Mouse (Mus musculus) liver, embryonic 14.5 days (tissue): ENCODE measurements around the gene Ambra1. TPM values are rescaled to one million over a fixed set of nuclear protein-coding genes. Genes with fewer than 3 reads are reported as not detected.

Experiments used
- ATAC-seq: fragments of 200-750 bp; cut with Nextera tagmentation; 2 replicates; pipeline ENCODE4 v1.8.0; 2017; ENCODE audit warnings: moderate number of reproducible peaks, mild to moderate bottlenecking, moderate library complexity; ENCODE audit not compliant: insufficient read depth
- DNase-seq, 3 experiments: peaks; one replicate each; pipeline ENCODE4 v3.0.0-alpha.2; 2012 to 2013; ENCODE audit warnings: low read depth in 3 of 3, low spot score in 3 of 3
- H3K27ac ChIP-seq: fragments of 300-500 bp; sonication (generic); 2 replicates; pipeline ENCODE4 v1.5.1; 2014; ENCODE audit warnings: moderate library complexity, mild to moderate bottlenecking, control low read depth, inconsistent platforms
- H3K27me3 ChIP-seq: fragments of 300-500 bp; sonication (generic); 2 replicates; pipeline ENCODE4 v1.6.1; 2014; ENCODE audit warnings: mild to moderate bottlenecking, low read length, moderate library complexity; ENCODE audit not compliant: control insufficient read depth, insufficient read depth
- H3K36me3 ChIP-seq: fragments of 300-500 bp; sonication (generic); replicated peaks from 2 replicates; pipeline ENCODE4 v1.6.1; 2014; ENCODE audit warnings: low read depth; ENCODE audit not compliant: control insufficient read depth, insufficient read depth
- H3K4me1 ChIP-seq, 2 experiments: fragments of 200-500 bp in 1 of 2; fragments of 300-500 bp in 1 of 2; sonication (generic) in 1 of 2; replicated peaks; 2 replicates each; pipeline ENCODE4 v1.6.1; 2012 to 2014; ENCODE audit warnings: antibody characterized with exemption in 1 of 2, inconsistent platforms in 1 of 2, low read length in 1 of 2; ENCODE audit not compliant: control insufficient read depth in 2 of 2, insufficient read depth in 2 of 2
- H3K4me2 ChIP-seq: fragments of 300-500 bp; sonication (generic); 2 replicates; pipeline ENCODE4 v1.6.1; 2014; ENCODE audit warnings: low read depth, mild to moderate bottlenecking, control low read depth, moderate library complexity
- H3K4me3 ChIP-seq, 2 experiments: fragments of 200-500 bp in 1 of 2; fragments of 300-500 bp in 1 of 2; sonication (generic) in 1 of 2; 2 replicates each; pipeline ENCODE4 v1.5.1; 2012 to 2014; ENCODE audit warnings: low read depth in 2 of 2, low read length in 2 of 2, mild to moderate bottlenecking in 2 of 2, control low read depth in 1 of 2, inconsistent platforms in 1 of 2, moderate library complexity in 1 of 2; ENCODE audit not compliant: insufficient read depth in 1 of 2
- H3K9ac ChIP-seq: fragments of 300-500 bp; sonication (generic); replicated peaks from 2 replicates; pipeline ENCODE4 v1.6.1; 2014; ENCODE audit warnings: mild to moderate bottlenecking, control low read depth, moderate library complexity
- H3K9me3 ChIP-seq: fragments of 300-500 bp; sonication (generic); 2 replicates; pipeline ENCODE4 v1.6.1; 2016; ENCODE audit warnings: low read length, mixed read lengths; ENCODE audit not compliant: control insufficient read depth
- CTCF ChIP-seq: IDR thresholded peaks from 2 replicates; pipeline ENCODE4 v1.5.1; 2016; ENCODE audit warnings: antibody characterized with exemption, low read depth, control low read depth
- EP300 ChIP-seq: IDR thresholded peaks from 2 replicates; pipeline ENCODE4 v1.6.1; 2016; ENCODE audit warnings: antibody characterized with exemption, low read depth
- WGBS: fragments of 180-500 bp; shearing (Covaris S2); extraction: QIAGEN DNeasy Blood & Tissue Kit; methylation state at CpG from one replicate; pipeline ENCODE4 v1.1.7; 2014; ENCODE audit not compliant: insufficient replicate concordance; 5-methylcytosine and 5-hydroxymethylcytosine counted together
- polyA plus RNA-seq, 2 experiments: library from polyadenylated mRNA; depleted of rRNA in 1 of 2; stranded (reverse) in 1 of 2; unstranded in 1 of 2; fragments of >200 nt; fragmentation: Nextera tagmentation in 1 of 2; extraction: Ambion mirVana in 1 of 2; gene quantifications; 2 replicates each; pipeline versions ENCODE4 v1.2.1 to v1.2.3; 2012 to 2014

The Ambra1 gene
- polyA plus RNA-seq, 2 experiments: 3.9 TPM

GRCm38 (mm10) chr2:91729571-91729970 is 363 bp upstream of the Ambra1 start:
- Histone ChIP-seq H3K4me3 (peak overlapping the region in 1 of 2 experiments; percentile 99; a peak in 2 of 4 replicates), H3K27me3 (no peaks in the 10 kb centered on the region), H3K36me3 (no peaks in the 10 kb centered on the region), H3K27ac (no peak overlapping the region; the same call in 1 of the 2 replicates), H3K4me2 (peak overlapping the region; percentile 83), H3K9me3 (no peaks in the 10 kb centered on the region), H3K4me1 (peaks cover 0 to 11% of the 10 kb centered on the region in 2 experiments; a peak in 3 of 4 replicates), H3K9ac (peak overlapping the region; percentile 97)
- DNase-seq (no peak), ATAC-seq (no peak)
- 18% methylated on average over 4 of the region's 4 CpGs for WGBS
- TF ChIP-seq EP300 (no peak), CTCF (no peak)

GRCm38 (mm10) chr2:91735221-91735620 is 5.3 kb downstream of the Ambra1 start:
- TF ChIP-seq EP300: no peak
- TF ChIP-seq CTCF: no peak
- 87% methylated on average over 5 of the region's 5 CpGs for WGBS

GRCm38 (mm10) chr2:91739586-91739985 is 9.7 kb downstream of the Ambra1 start:
- Histone ChIP-seq H3K4me1 (peaks cover 0 to 2% of the 10 kb centered on the region in 2 experiments; a peak in 3 of 4 replicates), H3K27me3 (no peaks in the 10 kb centered on the region), H3K4me3 (no peak overlapping the region), H3K9ac (no peak overlapping the region), H3K4me2 (no peak overlapping the region), H3K36me3 (no peaks in the 10 kb centered on the region), H3K27ac (no peak overlapping the region), H3K9me3 (no peaks in the 10 kb centered on the region)
- 75% methylated on average over 1 of the region's 1 CpGs for WGBS
- DNase-seq: no peak
- TF ChIP-seq CTCF (no peak), EP300 (no peak)
- no peak for ATAC-seq

More at GRCm38 (mm10) chr2:91735221-91735620, 5.3 kb downstream of the Ambra1 start:
- Histone ChIP-seq H3K4me1 (peaks cover 0 to 2% of the 10 kb centered on the region in 2 experiments; a peak in 1 of 4 replicates), H3K27me3 (no peaks in the 10 kb centered on the region), H3K4me2 (no peak overlapping the region), H3K9me3 (no peaks in the 10 kb centered on the region), H3K27ac (no peak overlapping the region), H3K36me3 (no peaks in the 10 kb centered on the region), H3K4me3 (no peak overlapping the region), H3K9ac (no peak overlapping the region)
- DNase-seq (no peak), ATAC-seq (no peak)

GRCm38 (mm10) chr2:91744686-91745085 is 14.8 kb downstream of the Ambra1 start:
- WGBS: 80% methylated on average over 5 of the region's 5 CpGs
- no peak overlapping the region for H3K4me3 ChIP-seq
- no peaks in the 10 kb centered on the region for H3K9me3 ChIP-seq
- no peak overlapping the region for H3K4me2 ChIP-seq
- no peaks in the 10 kb centered on the region for H3K27me3 ChIP-seq
- no peak overlapping the region for H3K9ac ChIP-seq
- no peak for ATAC-seq
- H3K27ac ChIP-seq: no peak overlapping the region
- H3K4me1 ChIP-seq: no peaks in the 10 kb centered on the region; a peak in 2 of 4 replicates
- H3K36me3 ChIP-seq: no peaks in the 10 kb centered on the region
- no peak for DNase-seq
- TF ChIP-seq CTCF (no peak), EP300 (no peak)

- DNase-seq (no peak), ATAC-seq (no peak)
- H3K36me3 ChIP-seq: no peaks in the 10 kb centered on the region
- H3K27me3 ChIP-seq: no peaks in the 10 kb centered on the region
- peaks cover 0 to 2% of the 10 kb centered on the region in 2 experiments; a peak in 1 of 4 replicates for H3K4me1 ChIP-seq
- H3K27ac ChIP-seq: no peak overlapping the region
- WGBS: 56% methylated on average over 2 of the region's 2 CpGs
- H3K4me3 ChIP-seq: no peak overlapping the region
- H3K9ac ChIP-seq: no peak overlapping the region
- H3K4me2 ChIP-seq: no peak overlapping the region
- TF ChIP-seq EP300 (no peak), CTCF (no peak)
- H3K9me3 ChIP-seq: no peaks in the 10 kb centered on the region
Measured at GRCm38 (mm10) chr2:91749811-91750261, 19.9 kb downstream of the Ambra1 start.
